Mouse (Mus musculus): Measurements from ENCODE around the gene Nop10. TPM values are rescaled to one million over a fixed set of nuclear protein-coding genes. Genes with fewer than 3 reads are reported as not detected.

Gene Nop10
- polyA plus RNA-seq, 1 experiment from 2014 or later: 196 TPM

DNA sequence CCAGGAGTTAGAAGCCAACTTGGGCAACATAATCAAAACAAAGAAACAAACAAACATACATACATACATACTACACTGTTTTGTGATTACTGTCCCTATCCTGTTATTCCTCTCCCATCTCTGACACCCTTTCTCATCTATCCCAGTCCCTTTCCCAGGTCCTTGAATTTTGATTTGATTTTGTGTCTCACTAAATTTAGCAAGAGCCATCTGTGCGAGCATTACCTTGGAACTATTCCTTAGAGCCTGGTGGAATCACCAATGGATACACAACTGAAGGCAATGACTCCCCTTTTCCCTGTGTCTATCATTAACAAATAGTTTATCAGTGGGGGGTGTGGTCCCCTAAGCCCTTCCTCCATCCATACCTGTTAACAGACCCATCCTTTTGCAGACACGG is 31.1 kb downstream of the Nop10 start:
- ATAC-seq (ENCODE audit: insufficient number of reproducible peaks, insufficient read depth, low FRiP score, low TSS enrichment, low read depth): no peak
- Histone ChIP-seq H3K4me1 (no peaks in the 10 kb centered on the region), H3K36me3 (no peaks in the 10 kb centered on the region), H3K4me3 (no peak overlapping the region), H3K27me3 (no peaks in the 10 kb centered on the region), H3K9me3 (no peaks in the 10 kb centered on the region), H3K4me2 (no peak overlapping the region), H3K9ac (no peak overlapping the region), H3K27ac (no peak overlapping the region)
- 90% methylated on average over 2 of the region's 2 CpGs for WGBS

DNA sequence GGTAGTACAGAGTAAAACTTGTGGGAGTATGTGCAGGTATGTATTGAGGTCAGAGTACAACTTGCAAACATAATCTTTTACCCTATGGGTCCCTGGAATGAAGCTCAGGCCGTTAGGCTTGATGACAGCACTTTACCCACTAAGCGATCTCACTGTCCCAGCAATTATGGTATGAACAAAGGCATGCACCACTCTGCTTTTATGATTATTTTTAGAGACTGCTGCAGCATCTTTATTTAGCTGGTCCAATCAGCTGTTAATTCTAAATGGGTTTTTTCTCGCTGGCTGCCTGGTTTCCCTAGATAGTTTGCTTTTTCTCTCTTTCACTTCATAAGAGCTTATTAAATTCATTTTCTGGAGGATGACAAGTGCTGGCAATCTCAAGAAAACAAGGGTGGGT is 34.5 kb downstream of the Nop10 start:
- no peaks in the 10 kb centered on the region for H3K27me3 ChIP-seq
- H3K4me2 ChIP-seq: no peak overlapping the region
- H3K27ac ChIP-seq: no peak overlapping the region
- no peak overlapping the region for H3K4me3 ChIP-seq
- 86% methylated on average over 3 of the region's 3 CpGs for WGBS
- H3K9ac ChIP-seq: no peak overlapping the region
- H3K9me3 ChIP-seq: no peaks in the 10 kb centered on the region
- no peaks in the 10 kb centered on the region for H3K4me1 ChIP-seq
- ATAC-seq (ENCODE audit: insufficient number of reproducible peaks, insufficient read depth, low FRiP score, low TSS enrichment, low read depth): no peak
- H3K36me3 ChIP-seq: no peaks in the 10 kb centered on the region

DNA sequence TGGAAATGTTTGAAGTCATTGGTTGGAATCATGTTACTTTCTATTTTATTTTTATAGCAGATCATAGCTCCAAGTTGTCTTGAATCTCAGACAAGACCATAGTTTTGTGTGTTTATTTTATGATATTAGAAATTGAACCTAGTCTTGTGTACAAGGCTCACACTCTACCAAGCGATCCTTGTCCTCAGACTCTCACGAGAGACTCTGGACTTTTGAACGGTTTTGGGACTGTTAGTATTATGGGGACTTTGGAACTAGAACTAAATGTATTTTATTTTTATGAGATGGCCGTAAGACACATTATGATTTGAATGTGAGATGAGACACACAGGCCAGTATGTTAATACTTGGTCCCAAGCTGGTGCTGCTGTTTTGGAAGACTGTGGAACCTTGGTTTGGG is 36.5 kb downstream of the Nop10 start:
- Histone ChIP-seq H3K9ac (no peak overlapping the region), H3K4me2 (no peak overlapping the region), H3K36me3 (no peaks in the 10 kb centered on the region), H3K9me3 (no peaks in the 10 kb centered on the region), H3K27ac (no peak overlapping the region), H3K27me3 (no peaks in the 10 kb centered on the region), H3K4me1 (no peaks in the 10 kb centered on the region), H3K4me3 (no peak overlapping the region)
- 95% methylated on average over 4 of the region's 4 CpGs for WGBS
- no peak for ATAC-seq (ENCODE audit: insufficient number of reproducible peaks, insufficient read depth, low FRiP score, low TSS enrichment, low read depth)

DNA sequence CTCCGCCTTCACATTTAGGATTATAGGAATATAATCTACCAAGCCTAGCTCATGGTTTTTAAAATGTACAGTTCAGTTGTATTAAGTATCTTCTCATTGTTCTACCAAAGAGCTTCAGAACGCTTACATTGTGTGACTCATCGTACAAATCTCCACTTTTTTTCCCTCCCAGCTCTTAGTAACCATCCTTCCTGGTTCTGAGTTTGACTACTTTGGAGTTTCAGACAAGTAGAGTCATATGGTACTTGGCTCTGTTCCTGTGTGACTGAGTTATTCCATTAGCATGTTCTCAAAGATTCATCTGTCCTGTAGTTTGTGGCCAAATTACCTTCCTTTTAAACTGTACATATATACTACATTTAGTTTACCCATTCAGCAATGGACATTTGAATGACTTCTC is 46.9 kb downstream of the Nop10 start:
- no peak overlapping the region for H3K27ac ChIP-seq
- no peaks in the 10 kb centered on the region for H3K36me3 ChIP-seq
- H3K9me3 ChIP-seq: no peaks in the 10 kb centered on the region
- H3K4me2 ChIP-seq: no peak overlapping the region
- H3K4me3 ChIP-seq: no peak overlapping the region
- ATAC-seq (ENCODE audit: insufficient number of reproducible peaks, insufficient read depth, low FRiP score, low TSS enrichment, low read depth): no peak
- 90% methylated on average over 3 of the region's 3 CpGs for WGBS
- no peaks in the 10 kb centered on the region for H3K27me3 ChIP-seq
- H3K9ac ChIP-seq: no peak overlapping the region
- no peaks in the 10 kb centered on the region for H3K4me1 ChIP-seq

DNA sequence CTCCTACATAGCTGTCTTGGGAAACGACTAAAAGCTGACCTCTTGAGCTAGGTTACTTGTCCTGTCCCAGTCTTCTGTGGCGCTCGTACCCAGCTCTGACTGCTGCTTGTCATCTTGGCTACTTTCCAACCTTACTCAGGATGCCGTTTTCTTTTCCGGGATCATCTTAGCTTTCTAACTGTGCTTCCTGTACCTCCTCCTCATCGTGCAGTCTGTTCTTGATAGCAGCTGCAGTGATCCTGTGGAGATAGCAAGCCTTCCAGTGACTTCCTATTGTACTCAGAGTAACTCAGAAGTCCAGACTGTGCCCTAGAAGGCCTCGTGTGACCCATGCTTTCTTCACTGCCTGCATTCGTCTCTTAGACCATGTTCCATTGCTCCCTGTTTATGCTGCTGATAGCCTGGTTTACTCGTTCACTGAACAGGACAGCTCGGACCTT is 47.5 kb downstream of the Nop10 start:
- no peak overlapping the region for H3K4me2 ChIP-seq
- ATAC-seq (ENCODE audit: insufficient number of reproducible peaks, insufficient read depth, low FRiP score, low TSS enrichment, low read depth): no peak
- no peak overlapping the region for H3K4me3 ChIP-seq
- no peak overlapping the region for H3K27ac ChIP-seq
- 75% methylated on average over 10 of the region's 10 CpGs for WGBS
- H3K4me1 ChIP-seq: no peaks in the 10 kb centered on the region
- no peak overlapping the region for H3K9ac ChIP-seq
- H3K27me3 ChIP-seq: no peaks in the 10 kb centered on the region
- no peaks in the 10 kb centered on the region for H3K9me3 ChIP-seq
- H3K36me3 ChIP-seq: no peaks in the 10 kb centered on the region

Other genes with a start within 250 kb of the Nop10 start
- gene Olfr1310, start 249.2 kb upstream of the Nop10 start, polyA plus RNA-seq (2015; fragmentation: Nextera tagmentation; extraction: Ambion mirVana): not detected in 2 replicates
- gene Olfr1311, start 237.5 kb upstream of the Nop10 start, polyA plus RNA-seq (2015; fragmentation: Nextera tagmentation; extraction: Ambion mirVana): not detected in 2 replicates
- not detected in 2 replicates for gene Olfr1312, start 211.7 kb upstream of the Nop10 start, polyA plus RNA-seq (2015; fragmentation: Nextera tagmentation; extraction: Ambion mirVana)
- not detected in 2 replicates for gene Olfr1313, start 184.1 kb upstream of the Nop10 start, polyA plus RNA-seq (2015; fragmentation: Nextera tagmentation; extraction: Ambion mirVana)
- not detected in 2 replicates for gene Olfr1314, start 165.1 kb upstream of the Nop10 start, polyA plus RNA-seq (2015; fragmentation: Nextera tagmentation; extraction: Ambion mirVana)
- gene Olfr1315-ps1, start 146.5 kb upstream of the Nop10 start, polyA plus RNA-seq (2015; fragmentation: Nextera tagmentation; extraction: Ambion mirVana): not detected in 2 replicates
- not detected in 2 replicates for gene Olfr1316, start 126.9 kb upstream of the Nop10 start, polyA plus RNA-seq (2015; fragmentation: Nextera tagmentation; extraction: Ambion mirVana)
- not detected in 2 replicates for gene Olfr1317, start 121.6 kb upstream of the Nop10 start, polyA plus RNA-seq (2015; fragmentation: Nextera tagmentation; extraction: Ambion mirVana)
- not detected in 2 replicates for gene Olfr1318, start 107.7 kb upstream of the Nop10 start, polyA plus RNA-seq (2015; fragmentation: Nextera tagmentation; extraction: Ambion mirVana)
- gene Lpcat4, start 22.5 kb upstream of the Nop10 start, polyA plus RNA-seq (2015; fragmentation: Nextera tagmentation; extraction: Ambion mirVana): 15.3 and 15.4 TPM in 2 replicates
- not detected in 2 replicates for gene Nutm1, start 2.6 kb upstream of the Nop10 start, polyA plus RNA-seq (2015; fragmentation: Nextera tagmentation; extraction: Ambion mirVana)
- gene Slc12a6, start 3.9 kb downstream of the Nop10 start, polyA plus RNA-seq (2015; fragmentation: Nextera tagmentation; extraction: Ambion mirVana): 11.0 and 11.9 TPM in 2 replicates
- not detected in 2 replicates for gene Gm21985, start 4.4 kb downstream of the Nop10 start, polyA plus RNA-seq (2015; fragmentation: Nextera tagmentation; extraction: Ambion mirVana)
- gene Emc4, start 106.1 kb downstream of the Nop10 start, polyA plus RNA-seq (2015; fragmentation: Nextera tagmentation; extraction: Ambion mirVana): 104 and 111 TPM in 2 replicates
- 46.6 and 47.7 TPM in 2 replicates for gene Katnbl1, start 117.3 kb downstream of the Nop10 start, polyA plus RNA-seq (2015; fragmentation: Nextera tagmentation; extraction: Ambion mirVana)
- 14.9 and 15.8 TPM in 2 replicates for gene Emc7, start 193.1 kb downstream of the Nop10 start, polyA plus RNA-seq (2015; fragmentation: Nextera tagmentation; extraction: Ambion mirVana)
- gene Chrm5, start 218.8 kb downstream of the Nop10 start, polyA plus RNA-seq (2015; fragmentation: Nextera tagmentation; extraction: Ambion mirVana): not detected in 2 replicates
- 5.3 and 6.5 TPM in 2 replicates for gene Aven, start 231.0 kb downstream of the Nop10 start, polyA plus RNA-seq (2015; fragmentation: Nextera tagmentation; extraction: Ambion mirVana)